Mouse (Mus musculus) fibroblast of lung, adult 2 months (primary cell): ENCODE measurements around the gene Syt15.

Experiments used
- DNase-seq: peaks from one replicate; pipeline ENCODE4 v3.0.0-alpha.2; 2011; ENCODE audit warnings: low read depth

Gene Syt15

DNA sequence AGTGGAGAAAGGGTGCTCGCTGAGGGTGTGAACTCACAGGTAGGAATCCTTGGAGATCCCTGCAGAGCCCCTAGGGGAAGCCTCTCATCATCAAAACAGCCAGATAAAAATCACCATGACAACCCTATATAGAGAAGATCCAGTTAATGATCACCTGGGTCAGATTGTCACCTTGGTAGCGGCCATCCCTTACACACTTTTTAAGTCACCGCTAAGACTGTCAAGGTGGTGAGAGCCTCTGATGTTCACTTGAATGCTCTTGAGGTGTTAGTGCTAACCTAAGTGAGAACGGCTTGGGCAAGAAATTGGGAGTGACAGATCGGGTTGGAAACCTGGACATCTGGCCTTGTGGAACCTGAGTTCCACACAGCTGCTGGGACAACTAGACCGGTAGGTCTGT is at the start of gene Syt15:
Gene Syt15 (plus strand): TSS at position 301 of the 400 bp plus-strand sequence.
- DNase-seq: no peak

DNA sequence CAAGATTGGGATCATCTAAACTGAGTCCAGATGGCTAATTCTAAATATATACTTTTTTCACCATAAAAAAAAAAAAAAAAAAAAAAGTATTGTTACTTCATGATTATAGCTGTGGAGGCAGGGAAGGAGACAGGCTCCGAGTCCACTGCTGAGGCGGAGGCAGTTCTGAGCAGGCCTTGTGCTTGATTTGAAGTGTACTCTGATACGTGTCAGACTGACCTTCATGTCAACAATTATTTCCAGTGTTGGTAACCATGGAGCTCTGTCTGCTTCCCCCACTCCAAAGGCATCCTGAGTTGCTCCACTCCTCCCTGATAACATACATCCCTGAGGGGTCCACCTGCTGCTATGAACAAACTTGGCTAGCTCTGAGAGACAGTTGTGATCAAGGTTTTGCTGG is 48.3 kb upstream of the Syt15 start:
- DNase-seq: no peak

DNA sequence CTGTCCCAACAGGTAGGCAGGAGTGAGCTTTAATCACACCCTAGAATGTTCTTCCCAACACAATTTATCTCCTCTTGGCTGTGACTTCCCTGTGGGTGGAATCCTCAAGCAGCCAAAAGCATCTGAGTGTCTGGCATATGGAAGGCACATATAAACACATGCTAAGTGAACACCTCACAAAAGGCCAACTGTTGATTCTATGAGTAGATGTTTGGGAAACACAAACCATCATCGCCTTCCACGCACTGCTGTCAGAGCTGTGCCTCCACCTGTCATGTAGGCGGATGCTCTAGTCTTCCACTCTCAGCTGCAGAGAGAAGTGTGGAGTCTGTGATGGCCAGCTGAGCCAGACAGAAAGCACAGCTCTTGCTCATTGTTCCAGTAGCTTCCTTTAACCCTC is 40.0 kb upstream of the Syt15 start:
- no peak for DNase-seq

DNA sequence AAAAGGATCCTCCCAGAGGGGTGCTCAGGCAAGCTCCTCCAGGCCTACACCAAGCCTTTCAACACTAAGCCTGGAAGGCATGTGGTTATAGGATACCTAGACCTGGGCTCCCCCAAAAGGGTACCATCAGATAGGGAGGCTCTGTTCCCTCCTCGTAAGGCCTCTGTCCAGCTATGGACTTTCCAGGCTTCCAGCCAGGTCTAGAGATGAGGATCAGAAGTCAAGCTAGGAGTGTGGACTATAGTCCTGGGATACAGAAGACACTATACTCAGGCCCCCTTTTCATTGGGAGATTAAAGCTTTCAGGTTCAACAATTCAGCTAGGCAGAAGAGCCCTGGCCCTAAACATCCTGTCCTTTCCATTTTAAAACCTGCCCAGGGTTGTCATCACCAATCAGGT is 36.3 kb upstream of the Syt15 start:
- no peak for DNase-seq

DNA sequence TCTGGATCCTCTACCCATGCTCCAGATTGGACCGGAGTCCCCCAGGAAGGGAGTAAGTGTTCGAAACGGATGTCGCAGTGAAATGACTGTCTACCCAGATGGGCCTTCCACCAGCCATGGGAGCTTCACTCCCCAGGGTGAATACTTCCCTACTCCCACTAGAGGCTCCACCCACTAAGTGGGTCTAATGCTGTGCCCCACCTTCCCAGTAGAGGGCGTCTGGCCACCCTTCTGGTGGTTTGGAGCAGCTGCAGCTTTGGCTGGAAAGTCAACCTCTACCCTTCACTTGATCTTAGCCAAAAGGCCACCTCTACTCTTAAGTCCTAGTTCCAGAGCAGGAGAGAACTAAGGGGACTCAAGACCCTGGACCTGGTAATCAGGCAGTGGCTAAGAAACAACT is 30.8 kb upstream of the Syt15 start:
- peak; percentile 11 for DNase-seq

DNA sequence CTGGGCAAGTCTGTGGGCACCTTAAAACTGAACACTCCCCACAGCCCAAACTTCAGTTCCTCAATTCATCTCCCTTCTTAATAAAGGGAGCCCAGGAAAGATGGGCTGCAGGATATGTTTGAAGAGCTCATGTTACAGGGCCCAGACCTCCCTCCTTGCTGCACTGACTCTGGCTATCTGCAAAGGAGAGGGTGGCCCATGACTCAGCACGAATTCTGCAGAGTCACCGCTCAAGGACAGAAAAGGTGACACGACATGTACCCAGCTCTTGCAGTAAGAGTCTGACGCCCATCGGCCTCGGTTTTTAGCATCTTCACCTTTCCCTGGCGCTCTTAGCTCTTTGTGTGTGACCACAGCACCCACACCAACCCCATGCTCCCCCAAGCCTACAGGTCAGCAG is 29.0 kb upstream of the Syt15 start:
- DNase-seq: no peak

DNA sequence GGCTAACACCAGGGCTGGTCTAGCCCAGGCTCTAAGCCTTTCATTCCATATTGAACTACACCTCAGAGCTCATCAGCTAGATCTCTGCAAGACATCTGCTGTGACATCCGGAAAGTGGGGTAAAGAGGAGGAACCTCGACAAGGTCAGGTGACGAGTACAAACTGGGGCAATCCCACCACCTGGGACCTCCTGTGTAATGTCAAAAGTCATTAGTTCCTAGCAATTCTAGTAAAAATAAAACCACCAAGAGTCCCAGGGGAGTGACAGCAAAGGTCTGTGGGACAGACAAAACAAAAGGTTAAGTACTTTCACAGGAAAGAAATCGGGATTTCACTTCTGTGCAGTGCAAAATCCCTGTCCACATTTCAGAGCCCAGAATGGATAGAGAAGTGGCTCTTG is 25.5 kb upstream of the Syt15 start:
- no peak for DNase-seq

DNA sequence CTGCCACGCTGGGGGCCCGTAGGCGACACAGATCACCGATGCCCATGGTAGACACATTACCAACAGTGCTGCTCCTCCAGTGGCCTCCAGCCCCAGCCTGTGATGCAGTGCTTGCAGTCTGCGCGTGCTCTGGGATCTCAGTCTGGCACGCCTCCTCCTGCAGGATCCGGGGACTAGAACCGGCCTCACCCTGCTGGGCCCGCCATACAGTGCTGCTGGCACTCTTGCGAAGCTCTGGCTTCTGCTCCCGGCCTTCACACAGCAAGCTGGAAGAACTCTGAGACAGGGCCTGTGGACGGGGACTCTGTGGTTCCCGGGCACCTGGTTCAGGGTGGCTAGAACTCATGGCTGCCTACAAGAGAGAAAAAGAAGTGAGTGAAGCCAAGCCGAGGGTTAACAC is 23.9 kb upstream of the Syt15 start:
- DNase-seq: no peak

DNA sequence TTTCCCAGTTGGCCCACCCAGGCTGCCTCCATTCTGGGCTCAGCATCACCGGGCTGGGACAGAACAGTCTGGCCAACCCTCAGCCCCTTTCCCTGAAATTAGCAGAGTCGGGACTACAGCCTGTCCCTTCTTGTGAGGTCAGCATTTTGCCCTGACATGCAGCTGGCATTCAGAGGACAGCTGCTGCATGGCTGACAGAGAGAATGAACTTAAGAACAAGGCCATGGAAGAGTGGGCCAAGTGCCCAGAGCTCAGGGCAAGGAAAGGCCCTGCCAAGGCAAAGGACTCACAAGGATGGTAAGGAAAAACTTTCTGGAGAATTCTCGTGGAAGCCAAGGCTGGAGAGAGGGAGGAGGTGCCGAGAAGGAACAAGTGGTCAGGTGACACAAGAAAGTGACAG is 22.7 kb upstream of the Syt15 start:
- DNase-seq: no peak

DNA sequence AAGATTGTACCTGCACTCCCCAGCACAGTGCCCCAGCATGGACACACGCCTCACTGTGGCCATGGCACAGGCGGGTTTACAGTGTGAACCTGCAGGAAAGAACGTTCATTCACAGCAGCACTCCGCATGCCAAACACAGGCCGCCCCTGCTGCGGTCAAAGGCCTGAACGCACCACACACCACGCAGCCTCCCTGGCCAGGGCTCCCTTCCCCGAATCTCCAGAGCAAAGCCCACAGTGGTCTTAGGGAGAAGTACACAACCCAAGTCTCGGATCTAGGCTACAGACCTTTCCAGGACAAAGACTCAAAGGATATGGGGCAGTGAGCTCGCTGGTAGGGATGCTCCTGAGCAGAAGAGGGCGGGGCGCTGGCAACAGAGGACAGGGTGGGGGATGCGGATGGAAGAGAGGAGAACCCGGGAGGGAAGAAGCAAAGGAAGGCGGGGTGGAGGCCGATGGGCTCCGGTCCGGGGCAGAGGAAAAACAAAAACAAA is 18.6 kb upstream of the Syt15 start:
- DNase-seq: no peak

DNA sequence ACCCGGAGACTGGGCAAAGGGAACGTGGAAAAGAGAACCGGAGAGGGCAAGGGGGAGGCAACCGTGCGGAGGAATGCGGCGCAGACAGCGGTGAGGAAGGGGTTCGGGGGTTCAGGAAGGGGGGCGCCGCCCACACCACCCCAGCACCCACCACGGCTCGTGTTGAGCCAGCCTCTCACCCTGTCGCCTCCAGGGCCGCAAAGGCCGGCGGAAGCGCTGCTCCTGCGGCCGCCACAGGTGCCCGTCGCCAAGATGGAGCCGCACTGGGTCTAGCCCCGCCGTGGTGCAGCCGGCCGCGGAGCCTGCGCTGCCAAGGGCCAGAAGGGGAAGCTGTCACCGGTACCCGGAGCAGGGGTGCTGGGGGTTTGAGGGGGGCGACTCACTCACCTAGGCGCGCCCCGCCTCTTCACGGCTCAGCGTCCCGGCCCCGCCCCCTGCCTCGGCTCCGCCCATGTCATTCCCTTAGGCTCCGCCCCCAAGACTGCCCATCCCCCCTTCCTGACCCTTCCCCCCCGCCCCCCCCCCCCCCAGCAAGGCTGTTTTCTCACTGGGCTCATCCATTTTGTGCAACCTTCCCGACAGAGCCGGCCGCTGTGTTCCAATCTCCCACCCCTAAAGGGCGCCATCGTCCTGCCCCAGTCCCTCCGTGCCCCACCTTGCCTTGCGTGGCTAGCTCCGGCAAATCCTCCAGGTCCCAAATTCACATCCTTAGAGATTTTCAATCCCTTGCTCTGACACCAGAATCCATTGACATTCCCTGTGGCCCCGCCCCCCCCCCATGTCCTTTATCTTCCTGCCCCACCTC is 18.0 kb upstream of the Syt15 start, which contains the start of gene Gprin2:
Gene Gprin2 (minus strand): TSS at position 423 of the 805 bp plus-strand sequence.
- DNase-seq: no peak

DNA sequence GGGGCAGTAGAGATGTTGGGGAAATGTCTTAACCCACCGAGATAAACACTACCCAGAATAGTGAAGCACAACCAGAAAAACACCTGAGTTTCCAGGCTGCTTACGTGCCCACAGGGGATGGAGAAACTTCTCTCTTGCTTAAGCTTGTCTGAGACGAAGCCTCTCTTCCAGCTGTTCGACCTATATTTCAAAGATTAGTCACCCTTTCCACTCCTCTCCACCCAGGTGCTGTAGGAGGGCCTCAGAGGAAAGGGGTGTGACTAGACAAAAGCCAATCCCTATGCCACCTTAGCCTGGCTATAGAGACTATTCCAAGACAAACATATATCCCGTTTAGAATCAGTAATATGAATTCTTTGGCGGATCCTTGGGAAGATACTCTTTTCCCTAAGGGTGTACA is 11.4 kb upstream of the Syt15 start:
- no peak for DNase-seq

DNA sequence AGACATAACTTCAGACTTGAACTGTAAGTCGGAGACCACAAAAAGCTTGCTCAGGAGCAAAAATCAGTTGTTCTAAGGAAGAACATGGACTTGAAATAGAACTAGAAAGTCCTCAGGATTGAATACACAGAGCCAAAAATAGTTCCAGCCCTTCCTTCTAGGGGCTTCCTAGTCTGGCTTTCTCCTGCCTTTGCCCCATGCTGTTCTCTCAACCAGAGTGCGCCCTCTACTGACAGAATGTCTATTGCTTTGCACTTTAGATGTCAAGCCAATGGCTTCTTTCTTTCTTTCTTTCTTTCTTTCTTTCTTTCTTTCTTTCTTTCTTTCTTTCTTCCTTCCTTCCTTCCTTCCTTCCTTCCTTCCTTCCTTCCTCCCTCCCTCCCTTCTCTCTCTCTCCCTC is 10.7 kb upstream of the Syt15 start:
- no peak for DNase-seq

DNA sequence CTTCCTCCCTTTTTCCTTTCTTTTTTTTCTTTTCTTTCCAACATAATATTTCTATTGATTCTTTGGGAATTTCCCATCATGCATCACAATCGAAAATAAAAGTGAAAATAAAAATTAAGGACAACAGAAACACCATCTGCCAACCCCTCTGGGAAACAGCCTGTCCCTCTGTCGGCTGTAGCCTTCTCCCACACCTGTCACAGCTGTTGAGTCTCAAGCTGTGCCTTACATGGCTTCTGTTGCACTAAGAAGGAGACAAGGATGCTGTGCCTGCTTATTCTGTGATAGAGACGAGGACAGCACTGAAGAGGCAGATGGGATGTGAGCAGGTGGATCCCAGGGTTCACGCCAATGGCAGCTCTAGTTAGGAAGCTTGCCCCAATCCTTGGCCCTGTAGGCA is 10.3 kb upstream of the Syt15 start:
- DNase-seq: no peak

DNA sequence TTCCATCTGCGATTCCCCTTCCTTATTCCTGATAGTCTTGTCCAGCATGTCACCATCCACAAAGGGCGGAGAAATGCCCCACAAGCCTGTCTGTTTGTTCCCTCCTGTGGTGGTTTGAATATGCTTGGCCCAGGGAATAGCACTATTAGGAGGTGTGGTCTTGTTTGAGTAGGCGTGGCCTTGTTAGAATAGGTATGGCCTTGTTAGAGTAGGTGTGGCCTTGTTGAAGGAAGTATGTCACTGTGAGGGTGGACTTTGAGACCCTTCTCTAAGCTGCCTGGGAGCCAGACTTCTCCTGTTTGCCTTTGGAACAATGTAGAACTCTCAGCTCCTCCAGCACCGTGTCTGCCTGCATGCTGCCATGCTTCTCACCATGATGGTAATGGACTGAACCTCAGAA is 9.5 kb upstream of the Syt15 start:
- DNase-seq: no peak

DNA sequence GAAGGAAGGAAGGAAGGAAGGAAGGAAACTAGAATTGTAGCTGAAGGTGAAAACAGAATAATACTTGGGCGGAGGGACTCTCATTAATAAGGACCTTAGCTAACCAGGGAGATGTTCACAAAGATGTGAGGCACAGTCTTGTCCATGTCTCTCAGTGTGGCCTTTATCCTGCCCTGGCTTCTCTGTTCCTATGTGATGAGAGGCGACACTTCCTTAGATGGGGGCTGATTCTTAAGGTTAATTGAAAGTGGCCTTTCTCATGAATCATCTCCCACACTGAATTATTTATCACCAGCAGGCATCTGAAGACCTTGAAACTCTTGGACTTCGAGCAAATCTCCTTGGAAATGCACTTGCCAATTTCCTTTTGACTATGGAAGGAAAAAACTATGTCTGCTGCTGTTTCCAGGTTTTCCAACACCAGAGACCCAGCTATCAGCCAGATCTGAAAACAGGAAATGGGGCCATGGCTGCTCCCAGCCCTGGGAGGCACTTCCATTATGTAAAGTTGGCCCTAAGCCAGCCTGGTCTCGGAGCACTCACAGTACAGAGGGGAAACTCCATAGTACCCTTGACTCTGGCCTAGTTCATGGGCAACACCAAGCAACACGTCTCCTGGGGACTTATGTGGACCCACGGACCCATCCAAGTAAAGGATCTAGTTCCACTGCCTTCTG is 3.8 kb upstream of the Syt15 start:
- DNase-seq: no peak

DNA sequence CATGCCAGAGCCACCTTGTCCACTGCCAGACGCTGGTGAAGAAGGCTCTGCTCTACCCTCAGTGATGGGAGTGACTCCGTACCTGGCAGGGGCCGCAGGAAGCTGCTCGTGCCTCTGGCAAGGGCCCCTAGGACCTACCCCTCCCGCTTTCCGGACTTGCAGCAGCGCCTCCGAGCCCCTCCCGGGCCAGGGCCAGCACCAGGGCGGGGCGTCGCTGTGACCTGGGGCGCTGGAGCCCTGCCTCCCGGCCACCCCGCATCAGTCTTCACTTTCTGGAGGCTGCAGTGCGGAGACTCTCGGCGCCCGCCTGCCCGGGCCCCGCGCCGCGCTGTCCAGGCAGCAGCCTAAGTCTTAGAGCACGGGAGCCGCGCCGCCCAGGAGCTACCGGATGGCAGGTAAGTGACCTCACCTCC is 397 bp downstream of the Syt15 start:
- no peak for DNase-seq

DNA sequence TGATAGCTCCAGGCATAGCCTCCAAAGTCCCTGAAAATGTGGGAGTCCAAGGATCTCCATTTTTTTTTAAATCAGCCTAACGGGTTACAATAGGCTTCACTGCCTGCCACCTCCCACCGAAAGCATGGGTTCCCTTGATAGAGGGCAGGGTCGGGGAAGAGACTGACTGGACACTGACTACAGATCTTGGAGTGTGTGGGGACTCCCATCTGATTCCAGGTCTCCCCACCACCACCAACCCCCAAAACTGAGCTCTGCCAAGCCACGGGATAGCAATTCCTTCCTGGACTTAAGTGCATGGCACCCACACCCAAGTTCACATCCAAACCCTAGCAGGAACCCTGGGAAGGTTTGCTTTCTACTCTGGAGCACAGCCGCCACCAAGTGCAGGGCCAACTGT is 1.0 kb downstream of the Syt15 start:
- no peak for DNase-seq

DNA sequence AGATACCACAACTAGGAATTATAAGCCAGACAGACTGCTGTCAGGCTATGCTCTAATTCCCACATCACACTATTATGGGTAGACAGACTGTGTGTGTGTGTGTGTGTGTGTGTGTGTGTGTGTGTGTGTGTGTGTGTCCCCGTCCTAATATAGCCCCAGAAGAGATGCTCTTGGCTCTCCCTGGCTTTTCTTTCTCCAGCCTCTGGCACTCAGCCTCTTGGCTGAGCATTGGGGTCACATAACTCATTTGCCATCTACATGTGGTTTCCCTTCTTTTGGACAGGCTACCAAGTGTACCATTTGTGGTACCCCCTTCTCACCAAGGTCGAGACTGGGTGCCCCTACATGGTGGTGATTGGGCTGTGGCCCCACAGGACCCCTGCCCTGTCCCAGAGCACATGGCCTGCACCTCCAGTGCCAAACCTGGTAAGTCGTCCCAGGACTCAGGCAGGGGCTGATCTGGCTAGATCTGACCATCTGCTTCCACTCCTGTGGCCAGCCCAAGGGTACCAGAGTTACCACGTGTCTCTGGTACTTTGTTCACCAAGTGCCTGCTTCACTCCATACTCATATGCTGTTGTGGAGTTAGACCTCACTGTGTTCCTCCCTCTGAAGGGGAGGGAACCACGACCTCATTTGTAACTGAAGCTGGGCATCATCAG is 2.2 kb downstream of the Syt15 start:
- no peak for DNase-seq

DNA sequence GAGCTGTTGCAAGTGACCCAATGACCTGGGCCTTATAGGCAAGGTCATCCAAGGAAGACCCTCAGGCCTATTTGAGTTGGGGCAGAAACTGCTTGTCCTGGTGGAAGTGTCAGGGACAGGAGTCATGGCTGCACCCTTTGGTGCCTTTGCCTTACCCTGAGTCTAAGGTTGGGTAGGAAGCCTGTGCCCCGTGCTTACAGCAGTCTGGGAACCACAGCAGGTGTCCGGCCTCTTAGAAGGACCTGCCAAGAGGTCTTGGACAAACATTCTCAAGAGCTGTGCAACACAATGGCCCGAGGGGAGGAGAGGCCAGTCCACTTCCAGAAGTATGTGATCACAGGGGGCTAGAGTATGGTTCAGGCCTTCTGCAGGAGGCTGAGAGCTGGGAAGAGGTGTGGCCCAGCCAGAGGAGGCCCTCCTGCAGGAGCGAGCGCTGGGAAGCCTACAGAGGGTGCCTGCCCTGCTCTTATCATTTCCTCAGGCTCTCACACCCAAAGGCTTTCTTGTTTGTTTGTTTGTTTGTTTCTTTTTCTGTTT is 4.0 kb downstream of the Syt15 start:
- no peak for DNase-seq

DNA sequence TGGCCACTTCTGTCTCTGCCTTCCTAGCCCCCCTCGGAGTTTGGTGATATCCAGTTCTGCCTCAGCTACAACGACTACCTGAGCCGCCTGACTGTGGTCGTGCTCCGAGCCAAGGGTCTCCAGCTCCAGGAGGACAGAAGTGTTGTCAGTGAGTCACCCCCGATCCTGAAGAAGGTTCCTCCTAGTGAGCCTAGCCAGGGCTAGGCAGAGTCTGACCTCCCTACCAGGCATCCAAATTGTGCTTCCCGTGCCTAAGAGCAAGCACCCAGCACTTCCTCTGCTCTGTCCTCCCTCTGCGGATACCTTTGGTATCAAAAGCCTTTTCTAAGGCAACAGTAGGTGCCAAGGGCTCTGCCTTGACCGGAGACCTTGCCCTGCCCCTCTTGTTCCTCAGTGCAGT is 6.6 kb downstream of the Syt15 start:
- no peak for DNase-seq

DNA sequence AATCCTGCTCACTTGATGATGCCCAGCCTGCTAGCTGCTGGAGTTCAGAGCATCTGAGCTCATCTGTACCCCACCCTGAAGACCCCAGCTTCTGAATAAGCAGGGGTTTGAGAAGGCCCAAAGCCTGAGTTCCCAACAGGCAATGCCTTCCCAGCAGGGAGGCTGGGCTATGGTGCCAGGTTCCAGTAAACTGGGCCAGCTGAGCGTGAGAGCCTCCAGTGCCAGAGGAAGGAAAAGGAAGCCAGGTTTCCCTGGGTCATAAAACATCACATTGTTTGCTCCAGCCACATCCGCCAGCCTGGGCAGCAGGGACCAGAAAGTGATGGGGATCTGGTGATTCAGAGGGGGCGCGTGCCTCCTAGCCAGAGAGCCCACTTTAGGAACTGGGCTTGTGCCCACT is 7.2 kb downstream of the Syt15 start:
- DNase-seq: peak; percentile 32

DNA sequence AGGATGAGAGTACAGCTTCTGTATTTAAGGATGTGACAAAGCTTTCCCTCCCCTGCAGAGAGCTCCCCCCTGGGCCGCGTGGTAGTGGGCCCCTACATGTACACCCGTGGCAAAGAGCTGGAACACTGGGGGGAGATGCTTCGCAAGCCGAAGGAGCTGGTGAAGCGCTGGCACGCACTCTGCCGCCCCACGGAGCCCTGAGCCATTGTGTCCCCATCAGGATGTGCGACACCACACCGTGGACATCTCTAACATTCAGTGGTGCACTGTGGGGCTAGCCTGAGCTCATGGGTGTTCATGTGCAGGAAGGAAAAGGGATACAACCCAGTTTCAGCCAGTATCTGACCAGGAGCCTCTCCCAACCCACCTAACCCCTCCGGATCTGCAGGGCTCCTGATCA is 8.6 kb downstream of the Syt15 start:
- DNase-seq: no peak
